Mouse (Mus musculus) neural tube, embryonic 11.5 days (tissue): Measurements from ENCODE around the gene Cenpt. TPM values are rescaled to one million over a fixed set of nuclear protein-coding genes. Genes with fewer than 3 reads are reported as not detected.

Experiments used
- ATAC-seq: fragments of 200-750 bp; cut with Nextera tagmentation; 2 replicates; pipeline ENCODE4 v1.8.0; 2017; ENCODE audit warnings: moderate number of reproducible peaks, mild to moderate bottlenecking, moderate TSS enrichment, moderate library complexity; ENCODE audit not compliant: insufficient read depth, low FRiP score, low TSS enrichment
- DNase-seq: peaks from one replicate; pipeline ENCODE4 v3.0.0-alpha.2; 2015; ENCODE audit warnings: low spot score
- H3K27ac ChIP-seq: fragments of 300-500 bp; sonication (generic); 2 replicates; pipeline ENCODE4 v1.5.1; 2014; ENCODE audit warnings: low read depth, mild to moderate bottlenecking, low read length
- H3K27me3 ChIP-seq: fragments of 300-500 bp; sonication (generic); 2 replicates; pipeline ENCODE4 v1.6.1; 2014; ENCODE audit warnings: mild to moderate bottlenecking, low read length, mixed read lengths; ENCODE audit not compliant: control insufficient read depth, insufficient read depth
- H3K36me3 ChIP-seq: fragments of 300-500 bp; sonication (generic); 2 replicates; pipeline ENCODE4 v1.6.1; 2014; ENCODE audit warnings: mild to moderate bottlenecking, low read length, moderate library complexity, mixed read lengths; ENCODE audit not compliant: control insufficient read depth, insufficient read depth
- H3K4me1 ChIP-seq: fragments of 300-500 bp; sonication (generic); 2 replicates; pipeline ENCODE4 v1.6.1; 2014; ENCODE audit warnings: low read length, mixed read lengths; ENCODE audit not compliant: control insufficient read depth, insufficient read depth
- H3K4me2 ChIP-seq: fragments of 300-500 bp; sonication (generic); 2 replicates; pipeline ENCODE4 v1.6.1; 2014; ENCODE audit warnings: low read depth, mild to moderate bottlenecking, moderate library complexity
- H3K4me3 ChIP-seq: fragments of 300-500 bp; sonication (generic); 2 replicates; pipeline ENCODE4 v1.5.1; 2014; ENCODE audit warnings: low read depth, low read length
- H3K9ac ChIP-seq: fragments of 300-500 bp; sonication (generic); 2 replicates; pipeline ENCODE4 v1.6.1; 2014; ENCODE audit warnings: mild to moderate bottlenecking, low read length
- H3K9me3 ChIP-seq: fragments of 300-500 bp; sonication (generic); 2 replicates; pipeline ENCODE4 v1.6.1; 2016; ENCODE audit warnings: low read length; ENCODE audit not compliant: control insufficient read depth
- WGBS: fragments of 180-500 bp; shearing (Covaris S2); extraction: QIAGEN DNeasy Blood & Tissue Kit; methylation state at CpG from one replicate; pipeline ENCODE4 v1.1.7; 2014; 5-methylcytosine and 5-hydroxymethylcytosine counted together
- polyA plus RNA-seq: library from polyadenylated mRNA; unstranded; fragments of >200 nt; fragmentation: Nextera tagmentation; extraction: Ambion mirVana; gene quantifications from 2 replicates; pipeline ENCODE4 v1.2.1, GENCODE M21; 2014

The Cenpt gene
- polyA plus RNA-seq = 58.3 and 62.6 TPM in 2 replicates

DNA sequence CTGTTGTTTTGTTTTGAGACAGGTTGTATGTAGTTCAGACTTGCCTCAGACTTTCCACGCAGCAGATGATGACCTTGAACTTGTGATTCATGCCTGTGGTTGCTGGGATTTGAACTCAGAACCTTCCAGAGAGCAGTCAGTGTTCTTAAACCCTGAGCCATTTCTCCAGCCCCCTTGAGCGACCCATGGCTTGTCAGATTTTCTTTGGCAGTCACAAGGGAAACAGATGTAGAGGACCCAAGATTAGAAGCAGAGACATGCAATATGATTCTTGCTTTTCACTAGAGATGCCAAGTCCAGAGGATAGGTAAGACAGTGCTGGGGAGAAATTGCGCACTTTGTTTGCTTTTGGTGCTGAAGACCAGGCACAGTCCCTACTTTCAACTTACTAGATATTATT, at the start of gene Cenpt:
Cenpt (minus strand) TSS at position 101 of the 400 bp plus-strand sequence.
- H3K36me3 ChIP-seq = peaks cover under 1% of the 10 kb centered on the region; the same call in 1 of the 2 replicates
- H3K27me3 ChIP-seq = no peaks in the 10 kb centered on the region
- H3K4me2 ChIP-seq = no peak within 1 kb of the TSS
- H3K4me1 ChIP-seq = peaks cover 23% of the 10 kb centered on the region
- H3K27ac ChIP-seq = no peak within 1 kb of the TSS
- H3K9ac ChIP-seq = no peak within 1 kb of the TSS
- no peaks in the 10 kb centered on the region for H3K9me3 ChIP-seq
- DNase-seq = no peak
- 88% methylated on average over 3 of the region's 3 CpGs for WGBS
- H3K4me3 ChIP-seq = no peak within 1 kb of the TSS
- no peak for ATAC-seq

DNA sequence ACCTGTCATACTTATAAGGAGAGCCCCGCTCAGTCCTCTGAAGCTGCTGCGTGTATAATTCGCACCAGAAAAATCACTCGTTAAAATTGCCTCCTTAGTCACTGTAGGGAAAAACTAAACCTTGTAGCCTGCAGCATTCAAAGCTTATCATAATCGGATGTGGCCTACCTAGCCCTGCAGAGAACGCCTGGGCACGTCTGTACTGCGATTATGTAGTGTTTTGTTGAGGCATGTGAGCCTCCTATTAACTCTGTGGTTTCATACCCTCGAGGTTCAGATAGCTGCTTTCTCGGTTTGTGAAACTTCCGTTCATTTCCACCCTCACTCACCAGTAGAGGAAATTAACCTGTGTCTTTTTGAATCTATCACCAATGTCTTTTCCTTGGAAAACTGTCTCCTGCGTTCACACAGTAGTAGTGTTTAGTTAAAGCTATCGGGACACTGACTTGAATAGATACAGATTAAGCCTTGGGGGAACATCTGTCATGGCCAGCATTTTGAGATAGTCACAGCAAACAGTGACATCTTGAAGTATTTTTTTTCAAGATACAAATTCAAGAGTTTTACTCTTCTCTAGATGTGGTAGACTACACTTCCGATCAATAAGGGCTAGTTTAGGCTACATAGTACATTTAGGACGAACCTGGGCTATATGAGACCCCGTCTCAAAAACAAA, 48.0 kb upstream of the Cenpt start:
- Histone ChIP-seq H3K36me3 (no peaks in the 10 kb centered on the region), H3K4me1 (peaks cover 4% of the 10 kb centered on the region), H3K9me3 (no peaks in the 10 kb centered on the region), H3K4me3 (peak overlapping the region; percentile 83), H3K9ac (peak overlapping the region; percentile 92), H3K4me2 (peak overlapping the region; percentile 61), H3K27ac (no peak overlapping the region), H3K27me3 (no peaks in the 10 kb centered on the region)
- DNase-seq (no peak), ATAC-seq (no peak)
- WGBS = 43% methylated on average over 16 of the region's 16 CpGs

DNA sequence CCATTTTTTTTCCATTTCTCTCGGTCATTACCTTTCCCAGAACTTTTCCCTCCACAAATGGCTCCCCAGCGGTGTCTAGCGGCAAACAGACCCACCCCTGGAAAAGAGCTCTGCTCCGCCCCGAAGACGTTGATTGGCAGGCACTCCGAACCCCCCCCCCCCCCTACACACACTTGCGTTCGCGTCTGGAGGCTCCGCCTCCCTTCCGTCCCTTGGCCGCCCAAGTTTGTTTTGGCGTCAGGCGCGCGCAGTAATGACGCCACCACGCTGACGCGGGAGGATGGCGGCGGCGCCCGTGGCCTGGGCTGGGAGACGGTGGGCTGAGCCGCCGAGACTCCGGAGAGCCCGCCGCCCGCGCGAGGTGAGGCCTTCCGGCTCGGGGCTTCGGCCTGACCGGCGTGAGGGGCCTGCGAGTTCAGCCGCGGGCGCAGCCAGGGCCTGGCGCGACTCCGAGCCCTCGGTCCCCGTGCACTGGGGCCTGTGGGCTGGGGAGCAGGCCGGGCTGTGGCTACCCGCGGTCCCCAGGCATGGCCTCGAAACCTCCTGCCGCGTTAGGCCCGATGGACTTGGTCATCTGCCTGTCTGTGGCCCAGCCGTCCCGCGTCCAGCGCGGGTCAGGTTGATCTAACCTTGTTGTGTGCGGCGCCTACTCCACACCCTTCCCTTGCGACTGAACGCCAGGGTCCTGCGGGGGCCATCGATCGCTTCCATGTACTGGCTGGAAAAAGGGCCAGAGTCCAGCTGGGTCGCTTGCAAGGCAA, 47.3 kb upstream of the Cenpt start, which contains the start of gene Pskh1:
Pskh1 (plus strand) TSS at position 262 of the 761 bp plus-strand sequence.
- Histone ChIP-seq H3K4me1 (peaks cover 4% of the 10 kb centered on the region), H3K27me3 (no peaks in the 10 kb centered on the region), H3K9ac (peak within 1 kb of the TSS; percentile 92), H3K4me2 (peak within 1 kb of the TSS; percentile 61), H3K36me3 (no peaks in the 10 kb centered on the region), H3K27ac (peak within 1 kb of the TSS; percentile 61), H3K4me3 (peak within 1 kb of the TSS; percentile 83), H3K9me3 (no peaks in the 10 kb centered on the region)
- under 1% methylated on average over 68 of the region's 68 CpGs for WGBS
- ATAC-seq (peak; percentile 93), DNase-seq (peak; percentile 96)

DNA sequence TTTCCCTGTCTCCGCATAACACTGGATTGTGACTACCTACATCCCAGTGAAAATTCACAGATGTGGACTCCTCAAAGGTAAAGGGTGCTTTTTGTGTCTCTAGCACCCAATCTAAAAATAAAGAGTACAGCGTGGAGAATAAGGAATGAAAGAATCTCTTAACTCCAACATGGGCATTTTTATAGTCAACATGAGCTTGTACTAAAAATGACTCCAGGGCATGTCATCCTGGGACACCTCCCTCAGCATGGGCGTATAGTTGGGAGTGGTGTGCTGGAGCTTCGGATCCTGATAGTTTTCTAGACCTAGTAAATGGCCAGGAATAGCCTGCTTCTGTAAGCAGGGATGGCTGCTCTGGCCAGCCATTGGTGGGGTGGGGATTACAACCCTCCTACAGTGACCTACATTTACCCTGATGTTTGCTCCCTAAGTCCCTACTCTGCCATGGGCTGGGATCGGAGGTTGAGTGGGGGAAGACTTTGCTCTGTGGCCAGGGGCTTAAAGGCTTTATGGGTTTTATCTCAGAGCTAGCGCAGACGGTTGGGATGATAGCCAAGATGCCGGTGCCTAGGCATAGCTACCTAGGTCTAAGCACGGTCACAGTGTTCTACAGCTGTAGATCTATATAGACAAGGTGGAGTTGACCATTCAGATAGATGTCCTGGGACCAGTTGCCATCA, 44.9 kb upstream of the Cenpt start:
- WGBS = 87% methylated on average over 9 of the region's 9 CpGs
- ATAC-seq = no peak
- H3K27ac ChIP-seq = no peak overlapping the region

DNA sequence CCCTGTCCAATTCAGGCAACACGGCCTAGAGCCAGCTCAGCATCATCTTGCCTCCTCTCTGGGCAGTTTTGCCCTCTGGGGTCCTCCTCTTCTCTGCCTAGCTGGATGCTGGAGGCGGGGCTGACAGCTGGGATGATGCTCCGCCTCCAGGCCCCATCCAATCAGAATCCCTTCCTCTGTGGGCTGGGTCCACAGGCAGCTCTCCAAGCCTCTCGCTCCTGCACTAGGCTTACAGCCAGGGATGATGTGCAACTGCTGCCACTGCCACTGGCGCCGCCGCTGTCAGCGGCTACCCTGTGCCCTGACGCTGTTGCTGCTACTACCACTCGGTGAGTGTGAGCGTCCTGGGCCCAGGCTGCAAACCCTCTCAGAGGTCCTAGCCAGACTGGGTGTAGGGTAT, 40.3 kb upstream of the Cenpt start, which contains the start of gene Nrn1l:
Nrn1l (plus strand) TSS at position 229 of the 400 bp plus-strand sequence.
- H3K36me3 ChIP-seq = peaks cover 24% of the 10 kb centered on the region
- H3K4me2 ChIP-seq = peak within 1 kb of the TSS; percentile 31

More for the DNA sequence above, 44.9 kb upstream of the Cenpt start:
- Histone ChIP-seq H3K4me2 (no peak overlapping the region), H3K9ac (no peak overlapping the region), H3K4me1 (peaks cover 7% of the 10 kb centered on the region), H3K4me3 (no peak overlapping the region), H3K36me3 (no peaks in the 10 kb centered on the region), H3K9me3 (no peaks in the 10 kb centered on the region), H3K27me3 (no peaks in the 10 kb centered on the region)
- no peak for DNase-seq

DNA sequence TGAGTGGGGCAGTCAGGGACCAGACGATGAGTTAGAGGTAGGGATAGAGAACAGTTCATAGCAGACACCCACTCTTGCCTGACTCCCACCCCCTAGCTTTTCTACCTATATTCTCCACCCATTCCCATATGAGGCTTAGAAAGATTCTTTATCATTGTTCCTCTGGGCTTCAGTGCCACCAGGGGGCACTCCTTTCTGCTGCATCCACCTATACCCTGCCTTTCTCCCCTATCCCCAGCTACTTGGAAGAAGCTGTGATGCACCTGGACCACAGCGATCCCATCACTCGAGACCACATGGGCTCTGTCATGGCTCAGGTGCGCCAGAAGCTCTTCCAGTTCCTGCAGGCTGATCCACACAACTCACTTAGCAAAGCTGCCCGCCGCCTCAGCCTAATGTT, 39.4 kb upstream of the Cenpt start:
- WGBS = 87% methylated on average over 6 of the region's 6 CpGs

More for the DNA sequence above, 40.3 kb upstream of the Cenpt start, which contains the start of gene Nrn1l:
- WGBS = 3% methylated on average over 11 of the region's 11 CpGs
- Histone ChIP-seq H3K4me3 (no peak within 1 kb of the TSS), H3K4me1 (peaks cover 3% of the 10 kb centered on the region; the same call in 1 of the 2 replicates), H3K27ac (no peak within 1 kb of the TSS), H3K9me3 (no peaks in the 10 kb centered on the region), H3K27me3 (no peaks in the 10 kb centered on the region), H3K9ac (peak within 1 kb of the TSS; percentile 26; the same call in 1 of the 2 replicates)
- ATAC-seq (peak; percentile 92), DNase-seq (peak; percentile 77)

DNA sequence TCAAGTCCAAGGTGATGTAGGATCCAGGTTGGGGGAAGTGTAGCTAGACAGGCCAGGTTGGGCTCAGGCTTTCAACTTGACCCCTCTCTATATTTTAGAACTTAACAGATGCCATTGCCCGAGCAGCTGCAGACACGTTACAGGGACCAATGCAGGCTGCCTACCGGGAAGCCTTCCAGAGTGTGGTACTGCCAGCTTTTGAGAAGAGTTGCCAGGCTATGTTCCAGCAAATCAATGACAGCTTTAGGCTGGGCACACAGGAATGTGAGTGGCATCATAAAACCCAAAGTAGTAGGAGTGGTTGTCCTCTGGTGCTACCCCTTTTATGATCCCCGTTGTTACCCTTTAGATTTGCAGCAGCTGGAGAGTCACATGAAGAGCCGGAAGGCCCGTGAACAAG, 37.8 kb upstream of the Cenpt start:
- H3K36me3 ChIP-seq = peaks cover 42% of the 10 kb centered on the region
- H3K4me3 ChIP-seq = no peak overlapping the region
- H3K27me3 ChIP-seq = no peaks in the 10 kb centered on the region

More for the DNA sequence above, 39.4 kb upstream of the Cenpt start:
- peaks cover 3% of the 10 kb centered on the region; the same call in 1 of the 2 replicates for H3K4me1 ChIP-seq
- H3K9me3 ChIP-seq = no peaks in the 10 kb centered on the region
- H3K27ac ChIP-seq = no peak overlapping the region
- no peak overlapping the region for H3K4me3 ChIP-seq
- no peak for DNase-seq
- no peak overlapping the region for H3K9ac ChIP-seq
- H3K4me2 ChIP-seq = no peak overlapping the region
- ATAC-seq = no peak
- no peaks in the 10 kb centered on the region for H3K27me3 ChIP-seq
- H3K36me3 ChIP-seq = peaks cover 32% of the 10 kb centered on the region

DNA sequence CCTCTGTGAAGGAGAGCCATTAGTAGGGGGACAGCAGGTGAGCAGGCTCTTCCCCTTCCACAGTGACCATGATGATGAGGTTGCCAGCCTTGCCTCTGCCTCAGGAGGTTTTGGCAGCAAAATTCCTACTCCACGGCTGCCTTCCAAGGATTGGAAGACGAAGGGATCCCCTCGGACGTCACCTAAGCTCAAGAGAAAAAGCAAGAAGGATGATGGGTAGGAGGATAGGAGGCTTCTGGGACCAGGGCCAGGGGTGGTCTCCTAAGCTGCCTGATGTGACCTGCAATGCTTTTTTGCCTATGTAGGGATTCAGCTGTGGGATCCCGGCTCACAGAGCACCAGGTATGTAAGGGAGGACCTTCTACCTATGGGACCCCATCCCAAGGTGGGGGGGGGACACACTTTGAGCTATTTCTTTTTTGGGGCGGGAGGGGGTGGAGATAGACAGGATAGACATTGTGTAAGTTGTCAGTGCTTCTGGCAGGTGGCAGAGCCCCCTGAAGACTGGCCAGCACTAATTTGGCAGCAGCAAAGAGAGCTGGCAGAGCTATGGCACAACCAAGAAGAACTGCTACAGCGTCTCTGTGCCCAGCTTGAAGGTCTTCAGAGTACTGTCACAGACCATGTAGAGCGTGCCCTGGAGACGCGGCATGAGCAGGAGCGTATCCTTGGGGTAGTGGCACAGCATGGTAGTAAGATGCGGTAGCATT, 36.8 kb upstream of the Cenpt start:
- Histone ChIP-seq H3K9ac (no peak overlapping the region), H3K4me3 (no peak overlapping the region), H3K27ac (no peak overlapping the region), H3K9me3 (no peaks in the 10 kb centered on the region), H3K36me3 (peaks cover 51% of the 10 kb centered on the region), H3K4me2 (no peak overlapping the region), H3K4me1 (peaks cover 3% of the 10 kb centered on the region; the same call in 1 of the 2 replicates), H3K27me3 (no peaks in the 10 kb centered on the region)
- 93% methylated on average over 12 of the region's 12 CpGs for WGBS
- ATAC-seq (no peak), DNase-seq (no peak)

More for the DNA sequence above, 37.8 kb upstream of the Cenpt start:
- ATAC-seq (no peak), DNase-seq (no peak)
- Histone ChIP-seq H3K4me1 (peaks cover 3% of the 10 kb centered on the region; the same call in 1 of the 2 replicates), H3K9ac (no peak overlapping the region), H3K9me3 (no peaks in the 10 kb centered on the region), H3K4me2 (no peak overlapping the region), H3K27ac (no peak overlapping the region)
- 83% methylated on average over 6 of the region's 6 CpGs for WGBS
